Mouse (Mus musculus): ENCODE measurements around the gene Ift57. TPM values are rescaled to one million over a fixed set of nuclear protein-coding genes. Genes with fewer than 3 reads are reported as not detected.

Ift57 gene
- total and polyA plus RNA-seq, 3 experiments = 2.9 to 13.7 (median 13.4) TPM

DNA sequence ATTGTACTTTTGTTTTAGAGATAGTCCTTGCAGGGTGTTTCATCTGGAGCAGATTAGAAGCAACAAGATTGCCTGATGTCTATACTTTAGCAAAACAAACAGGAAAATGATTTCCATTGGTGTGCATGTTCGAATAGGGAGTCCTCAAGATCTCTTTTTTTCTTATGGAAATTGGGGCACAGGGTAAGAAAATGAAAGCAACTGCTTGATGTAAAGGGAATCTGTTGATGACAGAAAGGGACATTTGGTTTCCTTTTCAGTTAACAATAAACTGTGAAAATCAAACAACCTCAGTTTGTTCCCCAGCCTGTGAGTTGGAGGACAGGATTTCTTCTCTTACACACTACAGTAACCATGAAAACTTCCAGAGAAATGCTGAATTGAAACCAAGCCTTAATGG lies 53.9 kb downstream of the Ift57 start:
- Histone ChIP-seq H3K27me3 (ENCODE audit: control insufficient read depth, insufficient read depth, low read length) (no peaks in the 10 kb centered on the region), H3K36me3 (ENCODE audit: control insufficient read depth, insufficient read depth, low read length) (no peaks in the 10 kb centered on the region), H3K79me2 (replicated peaks; ENCODE audit: control insufficient read depth, insufficient read depth, low read length) (no peaks in the 10 kb centered on the region; the same call in 1 of the 2 replicates), H3K4me3 (no peak overlapping the region), H3K27ac (no peak overlapping the region), H3K4me1 (ENCODE audit: control insufficient read depth, insufficient read depth, low read length) (peaks cover 2% of the 10 kb centered on the region; the same call in 1 of the 2 replicates), H3K9ac (ENCODE audit: low read depth, low read length) (no peak overlapping the region)
- WGBS = 82% methylated on average over 1 of the region's 1 CpGs
- intact Hi-C loops (cut with DNase I) = no loop called here
- no peak for DNase-seq
- no peak for TF ChIP-seq POLR2A (IDR thresholded peaks at IDR 0.05; ENCODE audit: insufficient read depth, low read depth, low read length)
- no peak for TF ChIP-seq EP300 (IDR thresholded peaks at IDR 0.05; ENCODE audit: insufficient read depth, low read depth, low read length)
- TF ChIP-seq CTCF (IDR thresholded peaks at IDR 0.05) = no peak

DNA sequence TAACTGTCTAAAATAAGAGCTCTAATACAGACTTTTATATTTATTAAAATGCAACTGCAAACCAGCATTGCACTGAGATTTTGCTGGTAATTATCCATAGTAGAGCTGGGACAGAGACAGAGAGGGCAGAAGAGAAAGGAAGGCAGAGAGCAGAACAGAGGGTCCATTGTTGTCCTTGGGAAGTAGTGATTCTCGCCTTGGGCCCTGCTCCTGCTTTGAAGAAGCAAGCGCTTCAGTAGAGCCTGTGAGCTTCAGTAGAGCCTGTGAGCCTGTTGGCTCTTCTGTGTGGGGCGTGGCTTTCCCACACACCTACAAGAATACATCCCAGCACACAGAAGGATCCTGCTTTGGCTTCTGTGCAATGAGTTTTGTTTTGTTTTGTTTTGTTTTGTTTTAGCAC lies 54.3 kb downstream of the Ift57 start:
- no peak overlapping the region for H3K4me3 ChIP-seq
- no peaks in the 10 kb centered on the region for H3K79me2 ChIP-seq (replicated peaks; ENCODE audit: control insufficient read depth, insufficient read depth, low read length)
- 81% methylated on average over 3 of the region's 3 CpGs for WGBS
- no peak overlapping the region for H3K9ac ChIP-seq (ENCODE audit: low read depth, low read length)
- TF ChIP-seq POLR2A (IDR thresholded peaks at IDR 0.05; ENCODE audit: insufficient read depth, low read depth, low read length) (no peak), EP300 (IDR thresholded peaks at IDR 0.05; ENCODE audit: insufficient read depth, low read depth, low read length) (no peak), CTCF (IDR thresholded peaks at IDR 0.05) (no peak)
- DNase-seq = no peak
- H3K36me3 ChIP-seq (ENCODE audit: control insufficient read depth, insufficient read depth, low read length) = no peaks in the 10 kb centered on the region
- no peaks in the 10 kb centered on the region for H3K27me3 ChIP-seq (ENCODE audit: control insufficient read depth, insufficient read depth, low read length)
- H3K27ac ChIP-seq = no peak overlapping the region
- H3K4me1 ChIP-seq (ENCODE audit: control insufficient read depth, insufficient read depth, low read length) = peaks cover 2% of the 10 kb centered on the region; the same call in 1 of the 2 replicates
- intact Hi-C loops (cut with DNase I) = no loop called here

DNA sequence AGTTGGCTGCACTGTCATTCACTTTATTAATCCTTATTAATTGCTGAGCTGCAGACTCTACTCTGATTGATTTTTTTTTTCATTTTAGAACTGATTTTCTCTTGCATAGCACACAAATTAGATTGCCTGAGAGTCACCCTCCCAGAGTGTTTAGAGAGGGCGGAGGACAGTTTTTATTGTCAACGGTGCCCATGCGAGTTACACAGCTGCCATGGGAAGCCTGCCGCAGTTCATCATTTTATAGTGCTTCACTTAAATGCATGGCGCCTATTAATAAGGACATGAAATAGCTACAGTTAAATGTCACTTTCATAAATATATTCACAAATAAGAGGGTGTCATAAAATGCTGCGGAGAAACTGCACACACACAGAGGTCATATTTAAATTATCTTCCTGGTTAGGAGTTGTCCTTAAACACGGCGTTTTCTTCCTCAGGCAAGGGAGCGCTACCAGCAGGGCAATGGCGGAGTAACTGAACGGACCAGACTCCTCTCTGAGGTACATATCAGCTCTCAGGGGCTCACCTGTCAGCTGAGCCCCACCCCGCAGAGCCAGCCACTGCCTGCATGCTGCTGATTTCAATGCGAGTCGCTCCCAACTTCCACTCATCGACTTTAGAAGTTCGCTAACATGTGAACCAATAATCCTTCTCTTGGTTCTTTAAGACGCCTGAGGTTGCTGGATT lies 61.6 kb downstream of the Ift57 start:
- H3K36me3 ChIP-seq (ENCODE audit: control insufficient read depth, insufficient read depth, low read length) = no peaks in the 10 kb centered on the region
- TF ChIP-seq EP300 (IDR thresholded peaks at IDR 0.05; ENCODE audit: insufficient read depth, low read depth, low read length) (no peak), CTCF (IDR thresholded peaks at IDR 0.05) (no peak), POLR2A (IDR thresholded peaks at IDR 0.05; ENCODE audit: insufficient read depth, low read depth, low read length) (no peak)
- H3K27me3 ChIP-seq (ENCODE audit: control insufficient read depth, insufficient read depth, low read length) = no peaks in the 10 kb centered on the region
- intact Hi-C loops (cut with DNase I) = no loop called here
- DNase-seq = no peak
- 80% methylated on average over 17 of the region's 17 CpGs for WGBS
- H3K9ac ChIP-seq (ENCODE audit: low read depth, low read length) = no peak overlapping the region
- H3K4me1 ChIP-seq (ENCODE audit: control insufficient read depth, insufficient read depth, low read length) = no peaks in the 10 kb centered on the region
- H3K79me2 ChIP-seq (replicated peaks; ENCODE audit: control insufficient read depth, insufficient read depth, low read length) = no peaks in the 10 kb centered on the region
- no peak overlapping the region for H3K27ac ChIP-seq
- no peak overlapping the region for H3K4me3 ChIP-seq

DNA sequence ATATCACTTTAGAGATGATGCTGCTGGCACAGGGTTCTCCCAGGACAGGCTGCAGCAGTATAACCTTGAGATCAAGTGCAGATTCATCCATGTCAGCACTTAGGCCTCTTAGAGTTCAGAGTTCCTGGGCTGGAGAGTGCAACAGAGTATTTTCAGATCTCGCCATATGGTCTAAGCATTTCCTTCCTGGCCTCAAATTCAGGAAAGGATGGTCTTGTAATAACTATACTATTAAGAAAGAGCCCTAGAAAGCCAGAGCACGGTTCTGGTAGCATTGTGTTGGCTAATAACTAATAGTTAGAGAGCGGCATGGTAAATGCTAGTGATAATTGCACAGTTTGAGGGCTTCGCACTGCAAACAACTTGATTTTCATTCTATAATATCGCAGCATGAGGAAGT lies 62.9 kb downstream of the Ift57 start:
- intact Hi-C loops (cut with DNase I) = no loop called here

DNA sequence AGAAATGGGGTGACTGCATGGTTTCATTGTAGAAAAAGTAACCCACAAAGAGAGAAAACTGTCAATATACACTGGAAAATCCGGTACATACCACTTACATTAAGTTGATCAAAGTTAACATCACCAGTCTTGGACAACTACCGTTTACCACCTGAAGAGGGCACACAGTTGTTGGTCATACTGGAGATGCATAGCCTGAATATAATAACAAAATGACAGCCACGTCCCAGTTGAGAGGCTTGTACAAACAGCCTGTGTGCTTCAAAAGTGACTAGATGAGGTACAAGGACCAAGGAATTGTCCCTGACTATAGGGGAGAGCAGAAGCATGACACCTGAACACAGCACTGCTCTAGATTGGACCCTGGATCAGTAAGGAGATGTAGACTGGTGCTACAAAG lies 67.3 kb downstream of the Ift57 start:
- Histone ChIP-seq H3K79me2 (replicated peaks; ENCODE audit: control insufficient read depth, insufficient read depth, low read length) (0 out of 2 replicates have a peak, but pooled peaks cover 1% of the 10 kb centered on the region), H3K27me3 (ENCODE audit: control insufficient read depth, insufficient read depth, low read length) (no peaks in the 10 kb centered on the region), H3K27ac (no peak overlapping the region), H3K36me3 (ENCODE audit: control insufficient read depth, insufficient read depth, low read length) (no peaks in the 10 kb centered on the region), H3K9ac (ENCODE audit: low read depth, low read length) (no peak overlapping the region), H3K4me1 (ENCODE audit: control insufficient read depth, insufficient read depth, low read length) (no peaks in the 10 kb centered on the region), H3K4me3 (no peak overlapping the region)
- TF ChIP-seq EP300 (IDR thresholded peaks at IDR 0.05; ENCODE audit: insufficient read depth, low read depth, low read length) (no peak), CTCF (IDR thresholded peaks at IDR 0.05) (peak; percentile 80)
- DNase-seq = peak in 1 of 2 experiments; percentile 44
- intact Hi-C loops (cut with DNase I) = loop anchor here (5.0 kb wide), 3 partner anchors 91 to 281 kb away; no protein-coding TSS in a partner anchor
- WGBS = 43% methylated on average over 3 of the region's 3 CpGs

More for the DNA sequence above, 62.9 kb downstream of the Ift57 start:
- Histone ChIP-seq H3K36me3 (ENCODE audit: control insufficient read depth, insufficient read depth, low read length) (no peaks in the 10 kb centered on the region), H3K9ac (ENCODE audit: low read depth, low read length) (no peak overlapping the region), H3K79me2 (replicated peaks; ENCODE audit: control insufficient read depth, insufficient read depth, low read length) (0 out of 2 replicates have a peak, but pooled peaks cover 1% of the 10 kb centered on the region), H3K4me1 (ENCODE audit: control insufficient read depth, insufficient read depth, low read length) (no peaks in the 10 kb centered on the region), H3K4me3 (no peak overlapping the region), H3K27me3 (ENCODE audit: control insufficient read depth, insufficient read depth, low read length) (no peaks in the 10 kb centered on the region), H3K27ac (no peak overlapping the region)
- WGBS = 69% methylated on average over 5 of the region's 5 CpGs
- DNase-seq = no peak
- TF ChIP-seq CTCF (IDR thresholded peaks at IDR 0.05) (no peak), EP300 (IDR thresholded peaks at IDR 0.05; ENCODE audit: insufficient read depth, low read depth, low read length) (no peak), POLR2A (IDR thresholded peaks at IDR 0.05; ENCODE audit: insufficient read depth, low read depth, low read length) (no peak)

DNA sequence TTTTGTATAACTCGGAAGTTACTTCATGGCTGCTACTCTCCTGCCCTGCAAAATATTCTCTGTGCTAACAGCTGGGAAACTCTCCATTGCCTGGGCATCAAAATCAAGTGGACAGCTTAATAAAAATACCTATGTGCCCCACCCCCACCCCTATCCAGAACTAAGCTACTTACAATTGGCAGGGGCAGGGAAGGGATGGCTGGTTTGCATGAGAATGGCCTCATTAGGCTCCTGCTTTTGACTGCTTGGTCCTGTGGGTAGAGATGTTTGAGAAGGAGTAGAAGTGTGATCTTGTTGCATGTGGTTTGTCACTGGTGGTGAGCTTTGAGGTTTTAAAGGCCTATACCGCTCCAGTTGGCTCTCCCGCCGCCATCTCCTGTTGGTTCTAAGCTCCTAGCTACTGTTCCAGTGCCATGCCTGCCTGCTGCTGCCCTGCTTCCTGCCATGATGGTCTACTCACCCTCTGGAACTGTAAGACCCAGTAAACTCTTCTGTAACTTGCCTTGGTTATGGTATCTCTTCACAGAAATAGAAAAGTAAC lies 69.5 kb downstream of the Ift57 start:
- H3K36me3 ChIP-seq (ENCODE audit: control insufficient read depth, insufficient read depth, low read length) = no peaks in the 10 kb centered on the region
- no peak for TF ChIP-seq POLR2A (IDR thresholded peaks at IDR 0.05; ENCODE audit: insufficient read depth, low read depth, low read length)
- intact Hi-C loops (cut with DNase I) = loop anchor here (2.0 to 5.0 kb wide), 4 partner anchors 30 to 279 kb away; no protein-coding TSS in a partner anchor
- WGBS = 95% methylated on average over 4 of the region's 4 CpGs
- H3K27ac ChIP-seq = no peak overlapping the region
- H3K79me2 ChIP-seq (replicated peaks; ENCODE audit: control insufficient read depth, insufficient read depth, low read length) = 0 out of 2 replicates have a peak, but pooled peaks cover 1% of the 10 kb centered on the region
- no peak for DNase-seq
- no peaks in the 10 kb centered on the region for H3K4me1 ChIP-seq (ENCODE audit: control insufficient read depth, insufficient read depth, low read length)
- no peaks in the 10 kb centered on the region for H3K27me3 ChIP-seq (ENCODE audit: control insufficient read depth, insufficient read depth, low read length)
- H3K4me3 ChIP-seq = no peak overlapping the region
- H3K9ac ChIP-seq (ENCODE audit: low read depth, low read length) = no peak overlapping the region

All from heart, adult 2 months (tissue).